Mouse (Mus musculus): Measurements from ENCODE around the gene Rsl1d1.

DNA sequence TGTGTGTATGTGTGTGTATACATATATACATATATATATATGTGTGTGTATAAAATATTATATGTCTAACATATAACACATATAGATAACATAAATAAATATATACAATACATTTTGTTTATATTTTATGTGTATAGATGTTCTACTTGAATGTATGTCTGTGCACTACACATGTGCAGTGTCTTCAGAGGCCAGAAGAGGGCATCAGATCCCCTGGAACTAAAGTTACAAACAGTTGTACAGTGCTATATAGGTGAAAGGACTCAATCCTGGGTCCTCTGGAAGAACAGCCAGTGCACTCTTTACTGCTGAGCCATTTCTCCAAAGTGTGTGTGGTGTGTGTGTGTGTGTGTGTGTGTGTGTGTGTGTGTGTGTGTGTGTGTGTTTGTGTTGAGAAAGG, 48.6 kb downstream of the Rsl1d1 start:
- TF ChIP-seq POLR2A (IDR thresholded peaks at IDR 0.05; ENCODE audit: low read depth, low read length): no peak
- no peak for TF ChIP-seq CTCF (IDR thresholded peaks at IDR 0.05; ENCODE audit: extremely low read depth, insufficient read depth, insufficient read length, insufficient replicate concordance)
